Mouse (Mus musculus) intestine, postnatal 0 days (tissue): ENCODE data around the gene Pdlim1. TPM values are rescaled to one million over a fixed set of nuclear protein-coding genes. Genes with fewer than 3 reads are reported as not detected.

Experiments
- ATAC-seq: fragments of 200-750 bp; cut with Nextera tagmentation; 2 replicates; pipeline ENCODE4 v1.8.0; 2017; ENCODE audit warnings: mild to moderate bottlenecking, moderate TSS enrichment, moderate library complexity
- H3K27ac ChIP-seq: fragments of 300-500 bp; sonication (generic); 2 replicates; pipeline ENCODE4 v1.5.1; 2014; ENCODE audit warnings: mild to moderate bottlenecking, low read depth, low read length, moderate library complexity
- H3K27me3 ChIP-seq: fragments of 300-500 bp; sonication (generic); replicated peaks from 2 replicates; pipeline ENCODE4 v1.6.1; 2014; ENCODE audit warnings: low read length, mixed read lengths; ENCODE audit not compliant: control insufficient read depth, insufficient read depth
- H3K36me3 ChIP-seq: fragments of 300-500 bp; sonication (generic); 2 replicates; pipeline ENCODE4 v1.6.1; 2014; ENCODE audit warnings: mild to moderate bottlenecking, moderate library complexity; ENCODE audit not compliant: control insufficient read depth, insufficient read depth
- H3K4me1 ChIP-seq: fragments of 300-500 bp; sonication (generic); replicated peaks from 2 replicates; pipeline ENCODE4 v1.6.1; 2014; ENCODE audit warnings: antibody characterized with exemption, low read length, mixed read lengths; ENCODE audit not compliant: control insufficient read depth, insufficient read depth
- H3K4me2 ChIP-seq: fragments of 300-500 bp; sonication (generic); replicated peaks from 2 replicates; pipeline ENCODE4 v1.6.1; 2014; ENCODE audit warnings: low read depth, mild to moderate bottlenecking, moderate library complexity
- H3K4me3 ChIP-seq: fragments of 300-500 bp; sonication (generic); 2 replicates; pipeline ENCODE4 v1.5.1; 2014; ENCODE audit warnings: low read depth, low read length
- H3K9ac ChIP-seq: fragments of 300-500 bp; sonication (generic); 2 replicates; pipeline ENCODE4 v1.6.1; 2014; ENCODE audit warnings: mild to moderate bottlenecking, low read depth, low read length
- H3K9me3 ChIP-seq: fragments of 300-500 bp; sonication (generic); 2 replicates; pipeline ENCODE4 v1.6.1; 2016; ENCODE audit warnings: mixed run types; ENCODE audit not compliant: control insufficient read depth
- CTCF ChIP-seq: sonication (generic); IDR thresholded peaks from 2 replicates; pipeline ENCODE4 v1.5.1; 2016; ENCODE audit warnings: low read depth, mild to moderate bottlenecking, control low read depth, antibody characterized with exemption, moderate library complexity
- WGBS: fragments of 180-500 bp; shearing (Covaris S2); extraction: QIAGEN DNeasy Blood & Tissue Kit; methylation state at CpG from one replicate; pipeline ENCODE4 v1.1.7; 2014; 5-methylcytosine and 5-hydroxymethylcytosine counted together
- polyA plus RNA-seq: library from polyadenylated mRNA; unstranded; fragments of >200 nt; fragmentation: Nextera tagmentation; extraction: Ambion mirVana; gene quantifications from 2 replicates; pipeline ENCODE4 v1.2.1, GENCODE M21; 2015

The Pdlim1 gene
- polyA plus RNA-seq, 1 experiment from 2014 or later: 175 TPM

DNA sequence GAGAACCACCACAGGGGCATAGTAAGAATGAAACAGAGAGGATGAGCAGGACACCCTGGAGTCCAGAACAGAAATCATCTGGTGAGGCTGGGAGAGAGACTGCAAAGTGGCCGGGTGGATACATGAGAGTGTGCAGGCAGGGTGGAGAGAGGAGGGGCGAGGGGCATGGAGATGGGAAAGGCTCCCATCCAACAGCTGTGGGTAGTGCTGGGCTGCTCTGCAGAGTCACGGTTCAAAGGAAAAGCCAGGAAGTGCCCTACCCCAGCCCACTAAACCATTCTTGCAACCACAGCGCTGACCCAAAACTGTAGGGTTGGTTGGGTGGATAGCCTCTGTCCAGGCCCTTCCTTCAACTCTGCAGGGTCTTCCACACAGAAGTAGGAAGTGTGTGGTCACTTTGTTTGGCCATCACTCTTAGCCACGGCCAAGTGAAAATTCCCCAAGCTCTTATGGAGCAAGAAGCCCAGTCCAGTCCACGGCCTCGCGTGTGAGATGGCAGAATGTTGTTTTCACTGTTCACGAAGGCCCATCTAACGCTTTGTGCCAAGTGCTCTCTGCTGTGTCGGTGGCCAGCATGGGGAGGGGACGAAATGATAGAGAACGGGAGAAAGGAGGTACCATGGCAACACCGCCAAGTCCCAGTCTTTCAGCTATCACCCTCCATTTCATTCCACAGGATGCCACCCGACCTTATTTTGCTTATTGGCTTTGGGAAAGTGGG, 38.9 kb upstream of the Pdlim1 start:
- Histone ChIP-seq H3K27me3 (no peaks in the 10 kb centered on the region), H3K36me3 (peaks cover 43% of the 10 kb centered on the region), H3K9me3 (no peaks in the 10 kb centered on the region), H3K4me2 (no peak overlapping the region), H3K27ac (no peak overlapping the region), H3K9ac (no peak overlapping the region), H3K4me1 (peaks cover 6% of the 10 kb centered on the region), H3K4me3 (no peak overlapping the region)
- WGBS: 90% methylated on average over 15 of the region's 15 CpGs
- no peak for ATAC-seq
- TF ChIP-seq CTCF: no peak

GRCm38 (mm10) chr19:40309911-40310310, 38.3 kb upstream of the Pdlim1 start:
- Histone ChIP-seq H3K36me3 (peaks cover 43% of the 10 kb centered on the region), H3K27me3 (no peaks in the 10 kb centered on the region), H3K9ac (no peak overlapping the region), H3K4me2 (no peak overlapping the region), H3K9me3 (no peaks in the 10 kb centered on the region), H3K4me1 (peaks cover 6% of the 10 kb centered on the region), H3K4me3 (no peak overlapping the region), H3K27ac (no peak overlapping the region)
- WGBS: 91% methylated on average over 12 of the region's 12 CpGs
- no peak for ATAC-seq
- TF ChIP-seq CTCF: no peak

- Histone ChIP-seq H3K9ac (no peak overlapping the region), H3K4me2 (no peak overlapping the region), H3K4me1 (peaks cover 6% of the 10 kb centered on the region), H3K4me3 (no peak overlapping the region), H3K36me3 (peaks cover 34% of the 10 kb centered on the region; the same call in 1 of the 2 replicates), H3K27ac (0 out of 2 replicates have a peak overlapping the region, but pooled peaks have one; percentile 15), H3K9me3 (no peaks in the 10 kb centered on the region), H3K27me3 (no peaks in the 10 kb centered on the region)
- no peak for TF ChIP-seq CTCF
- WGBS: 43% methylated on average over 7 of the region's 7 CpGs
- ATAC-seq: peak; percentile 96
These were observed 35.9 kb upstream of the Pdlim1 start for GRCm38 (mm10) chr19:40307550-40307949.

GRCm38 (mm10) chr19:40306631-40307030, 35.0 kb upstream of the Pdlim1 start:
- H3K4me1 ChIP-seq: peaks cover 6% of the 10 kb centered on the region
- no peaks in the 10 kb centered on the region for H3K9me3 ChIP-seq
- ATAC-seq: no peak
- WGBS: 77% methylated on average over 2 of the region's 2 CpGs
- no peak overlapping the region for H3K27ac ChIP-seq
- no peaks in the 10 kb centered on the region for H3K27me3 ChIP-seq
- no peak overlapping the region for H3K4me3 ChIP-seq
- no peak overlapping the region for H3K4me2 ChIP-seq
- peaks cover 30% of the 10 kb centered on the region; the same call in 1 of the 2 replicates for H3K36me3 ChIP-seq
- no peak for TF ChIP-seq CTCF
- H3K9ac ChIP-seq: no peak overlapping the region

GRCm38 (mm10) chr19:40305456-40305855, 33.8 kb upstream of the Pdlim1 start:
- H3K4me2 ChIP-seq: no peak overlapping the region
- no peak overlapping the region for H3K4me3 ChIP-seq
- H3K27me3 ChIP-seq: no peaks in the 10 kb centered on the region
- WGBS: 63% methylated on average over 7 of the region's 7 CpGs
- no peak for TF ChIP-seq CTCF
- peaks cover 6% of the 10 kb centered on the region for H3K4me1 ChIP-seq
- H3K36me3 ChIP-seq: peaks cover 20% of the 10 kb centered on the region; the same call in 1 of the 2 replicates
- no peak overlapping the region for H3K27ac ChIP-seq
- no peak overlapping the region for H3K9ac ChIP-seq
- H3K9me3 ChIP-seq: no peaks in the 10 kb centered on the region
- no peak for ATAC-seq

- no peak for ATAC-seq
- Histone ChIP-seq H3K36me3 (peaks cover 11% of the 10 kb centered on the region; the same call in 1 of the 2 replicates), H3K4me2 (no peak overlapping the region), H3K9ac (no peak overlapping the region), H3K4me1 (peaks cover 13% of the 10 kb centered on the region), H3K9me3 (no peaks in the 10 kb centered on the region), H3K27ac (0 out of 2 replicates have a peak overlapping the region, but pooled peaks have one; percentile 15), H3K4me3 (no peak overlapping the region), H3K27me3 (no peaks in the 10 kb centered on the region)
- WGBS: 73% methylated on average over 9 of the region's 9 CpGs
- peak; percentile 49 for TF ChIP-seq CTCF
These were observed 31.3 kb upstream of the Pdlim1 start for GRCm38 (mm10) chr19:40302916-40303315.
